Mouse (Mus musculus): ENCODE measurements around the gene Gm8300. TPM values are rescaled to one million over a fixed set of nuclear protein-coding genes. Genes with fewer than 3 reads are reported as not detected.
"Not testable (repeated sequence)": the region's sequence is repeated elsewhere in the genome, so short reads cannot be mapped to it uniquely, and the experiment has no call there.

The Gm8300 gene
- total RNA-seq (2012; rRNA removed) (not detected in 2 replicates), polyA plus RNA-seq (2012; ENCODE audit: insufficient read depth in 1 of 2, insufficient read length in 2 of 2, low read depth in 1 of 2, low replicate concordance in 2 of 2, missing spikeins in 1 of 2) (under 1 TPM in 1 of 2 experiments, not detected in 1; 0.07 TPM)

- not testable (repeated sequence) for H3K9ac ChIP-seq (ENCODE audit: control insufficient read depth, low read depth, low read length, poor library complexity, severe bottlenecking); H3K79me2 ChIP-seq (ENCODE audit: control insufficient read depth, insufficient read depth, low read length, poor library complexity); DNase-seq (ENCODE audit: low read depth, low spot score); H3K4me3 ChIP-seq (ENCODE audit: control insufficient read depth in 1 of 2, insufficient read depth in 1 of 2, low read depth in 2 of 2, low read length in 2 of 2); H3K36me3 ChIP-seq (ENCODE audit: control insufficient read depth in 1 of 2, insufficient read depth in 2 of 2, low read length in 2 of 2); H3K4me1 ChIP-seq (ENCODE audit: control insufficient read depth in 1 of 2, insufficient read depth in 2 of 2, low read length in 2 of 2); H3K27ac ChIP-seq (ENCODE audit: control insufficient read depth, low read depth, low read length); H3K27me3 ChIP-seq (ENCODE audit: control insufficient read depth in 1 of 2, insufficient read depth in 2 of 2, low read length in 2 of 2); H3K9me3 ChIP-seq (replicated peaks; ENCODE audit: insufficient read depth, low read length)
Observed at GRCm38 (mm10) chr12:87514016-87514415, at the start of gene Gm8300. Gm8300 (plus strand) TSS chr12:87514316.

DNA sequence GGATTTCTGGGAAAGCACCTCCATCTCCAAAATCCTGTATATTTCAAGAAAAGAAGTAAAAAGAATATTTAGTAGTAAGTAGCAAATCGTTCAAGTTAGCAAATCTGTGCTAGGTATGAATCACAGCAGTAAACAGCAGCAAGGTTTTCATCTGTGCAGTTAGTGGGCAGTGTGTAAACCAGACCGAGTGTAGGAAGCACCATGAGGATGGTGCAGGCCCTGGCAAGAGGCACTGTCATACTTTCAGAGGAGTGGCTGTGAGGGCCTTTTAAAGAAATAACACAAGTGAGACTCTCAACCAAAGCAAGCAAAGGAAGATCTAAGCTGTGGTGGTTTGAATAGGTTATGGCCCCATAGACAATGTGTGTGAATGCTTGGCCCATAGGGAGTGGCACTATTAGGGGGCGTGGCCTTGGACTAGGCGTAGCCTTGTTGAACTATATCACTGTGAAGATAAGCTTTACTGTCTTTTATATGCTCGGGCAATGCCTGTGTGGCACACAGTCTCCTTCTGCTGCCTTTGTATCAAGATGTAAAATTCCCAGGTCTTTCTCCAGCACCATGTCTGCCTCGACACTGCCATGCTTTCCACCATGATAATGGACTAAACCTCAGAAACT, 49.3 kb upstream of the Gm8300 start:
- Histone ChIP-seq H3K4me3 (ENCODE audit: control insufficient read depth in 1 of 2, insufficient read depth in 1 of 2, low read depth in 2 of 2, low read length in 2 of 2) (no peak overlapping the region), H3K9ac (ENCODE audit: control insufficient read depth, low read depth, low read length, poor library complexity, severe bottlenecking) (no peak overlapping the region), H3K36me3 (ENCODE audit: control insufficient read depth in 1 of 2, insufficient read depth in 2 of 2, low read length in 2 of 2) (peaks cover 22 to 47% of the 10 kb centered on the region in 2 experiments), H3K79me2 (ENCODE audit: control insufficient read depth, insufficient read depth, low read length, poor library complexity) (peaks cover 19% of the 10 kb centered on the region), H3K27me3 (ENCODE audit: control insufficient read depth in 1 of 2, insufficient read depth in 2 of 2, low read length in 2 of 2) (no peaks in the 10 kb centered on the region), H3K9me3 (replicated peaks; ENCODE audit: insufficient read depth, low read length) (no peaks in the 10 kb centered on the region), H3K4me1 (ENCODE audit: control insufficient read depth in 1 of 2, insufficient read depth in 2 of 2, low read length in 2 of 2) (peaks cover 0 to 3% of the 10 kb centered on the region in 2 experiments; a peak in 3 of 4 replicates), H3K27ac (ENCODE audit: control insufficient read depth, low read depth, low read length) (no peak overlapping the region)
- TF ChIP-seq GATA1 (IDR thresholded peaks at IDR 0.05; ENCODE audit: low read depth, low read length) (0 out of 2 replicates have a peak, but pooled peaks have one; percentile 22), HCFC1 (IDR thresholded peaks at IDR 0.05; ENCODE audit: low read depth, low read length) (no peak)
- peak; percentile 48 for DNase-seq (ENCODE audit: low read depth, low spot score)

GRCm38 (mm10) chr12:87470263-87471136, 43.6 kb upstream of the Gm8300 start:
- peak; percentile 71 for DNase-seq (ENCODE audit: low read depth, low spot score)
- peaks cover 0 to 7% of the 10 kb centered on the region in 2 experiments; a peak in 2 of 4 replicates for H3K4me1 ChIP-seq (ENCODE audit: control insufficient read depth in 1 of 2, insufficient read depth in 2 of 2, low read length in 2 of 2)
- peak overlapping the region; percentile 96 for H3K9ac ChIP-seq (ENCODE audit: control insufficient read depth, low read depth, low read length, poor library complexity, severe bottlenecking)
- peaks cover 15 to 25% of the 10 kb centered on the region in 2 experiments for H3K36me3 ChIP-seq (ENCODE audit: control insufficient read depth in 1 of 2, insufficient read depth in 2 of 2, low read length in 2 of 2)
- no peaks in the 10 kb centered on the region for H3K27me3 ChIP-seq (ENCODE audit: control insufficient read depth in 1 of 2, insufficient read depth in 2 of 2, low read length in 2 of 2)
- peaks cover 36% of the 10 kb centered on the region for H3K79me2 ChIP-seq (ENCODE audit: control insufficient read depth, insufficient read depth, low read length, poor library complexity)
- H3K9me3 ChIP-seq (replicated peaks; ENCODE audit: insufficient read depth, low read length), result no peaks in the 10 kb centered on the region
- H3K4me3 ChIP-seq (ENCODE audit: control insufficient read depth in 1 of 2, insufficient read depth in 1 of 2, low read depth in 2 of 2, low read length in 2 of 2), result peak overlapping the region; percentile 40 to 68
- peak overlapping the region; percentile 49 for H3K27ac ChIP-seq (ENCODE audit: control insufficient read depth, low read depth, low read length)
- TF ChIP-seq SIN3A (IDR thresholded peaks at IDR 0.05; ENCODE audit: low read length) (peak; percentile 59), MXI1 (IDR thresholded peaks at IDR 0.05; ENCODE audit: low read depth, low read length) (0 out of 2 replicates have a peak, but pooled peaks have one; percentile 19), ETS1 (IDR thresholded peaks at IDR 0.05; ENCODE audit: low read depth, low read length) (peak; percentile 79), ZKSCAN1 (IDR thresholded peaks at IDR 0.05; ENCODE audit: low read depth, low read length) (no peak), EP300 (IDR thresholded peaks at IDR 0.05; ENCODE audit: low read depth in 1 of 2, low read length in 2 of 2) (peak in 1 of 2 experiments; percentile 20; a peak in 2 of 4 replicates), GATA1 (IDR thresholded peaks at IDR 0.05; ENCODE audit: low read depth, low read length) (peak; percentile 71), MAX (IDR thresholded peaks at IDR 0.05; ENCODE audit: low read length) (no peak), HCFC1 (IDR thresholded peaks at IDR 0.05; ENCODE audit: low read depth, low read length) (0 out of 2 replicates have a peak, but pooled peaks have one; percentile 35)
